Mouse (Mus musculus) lung, adult 2 months (tissue): ENCODE measurements around the gene Zfp457. TPM values are rescaled to one million over a fixed set of nuclear protein-coding genes. Genes with fewer than 3 reads are reported as not detected.
A peak's percentile ranks its signal among the peaks of the same experiment; 100 is the strongest.

Experiments
- DNase-seq: peaks from one replicate; pipeline ENCODE4 v3.0.0; 2022
- H3K4me1 ChIP-seq: fragments of 200-500 bp; 2 replicates; pipeline ENCODE4 v1.6.1; 2011; ENCODE audit warnings: low read length; ENCODE audit not compliant: control insufficient read depth, insufficient read depth
- H3K4me3 ChIP-seq: fragments of 200-500 bp; replicated peaks from 2 replicates; pipeline ENCODE3; 2011; ENCODE audit warnings: low read depth, mild to moderate bottlenecking, control low read depth, low read length; ENCODE audit errors: extremely low read depth
- CTCF ChIP-seq: fragments of 200-500 bp; IDR thresholded peaks from 2 replicates; pipeline ENCODE4 v1.5.1; 2011; ENCODE audit warnings: mild to moderate bottlenecking, low read length, control low read depth; ENCODE audit not compliant: insufficient read depth
- POLR2A ChIP-seq: fragments of 200-500 bp; IDR thresholded peaks from 2 replicates; pipeline ENCODE4 v1.6.1; 2011; ENCODE audit warnings: low read depth, mild to moderate bottlenecking, control low read depth, low read length, borderline replicate concordance; ENCODE audit errors: extremely low read depth
- WGBS: fragments of 180-500 bp; shearing (Covaris S2); methylation state at CpG from one replicate; pipeline ENCODE4 v1.1.7; 2018; 5-methylcytosine and 5-hydroxymethylcytosine counted together
- polyA plus RNA-seq: library from polyadenylated mRNA; depleted of rRNA; stranded (reverse); fragments of >200 nt; gene quantifications from 2 replicates; pipeline ENCODE4 v1.2.3, GENCODE M21; 2012; rRNA removed

Gene Zfp457
- polyA plus RNA-seq, 1 experiment = 0.95 TPM

DNA sequence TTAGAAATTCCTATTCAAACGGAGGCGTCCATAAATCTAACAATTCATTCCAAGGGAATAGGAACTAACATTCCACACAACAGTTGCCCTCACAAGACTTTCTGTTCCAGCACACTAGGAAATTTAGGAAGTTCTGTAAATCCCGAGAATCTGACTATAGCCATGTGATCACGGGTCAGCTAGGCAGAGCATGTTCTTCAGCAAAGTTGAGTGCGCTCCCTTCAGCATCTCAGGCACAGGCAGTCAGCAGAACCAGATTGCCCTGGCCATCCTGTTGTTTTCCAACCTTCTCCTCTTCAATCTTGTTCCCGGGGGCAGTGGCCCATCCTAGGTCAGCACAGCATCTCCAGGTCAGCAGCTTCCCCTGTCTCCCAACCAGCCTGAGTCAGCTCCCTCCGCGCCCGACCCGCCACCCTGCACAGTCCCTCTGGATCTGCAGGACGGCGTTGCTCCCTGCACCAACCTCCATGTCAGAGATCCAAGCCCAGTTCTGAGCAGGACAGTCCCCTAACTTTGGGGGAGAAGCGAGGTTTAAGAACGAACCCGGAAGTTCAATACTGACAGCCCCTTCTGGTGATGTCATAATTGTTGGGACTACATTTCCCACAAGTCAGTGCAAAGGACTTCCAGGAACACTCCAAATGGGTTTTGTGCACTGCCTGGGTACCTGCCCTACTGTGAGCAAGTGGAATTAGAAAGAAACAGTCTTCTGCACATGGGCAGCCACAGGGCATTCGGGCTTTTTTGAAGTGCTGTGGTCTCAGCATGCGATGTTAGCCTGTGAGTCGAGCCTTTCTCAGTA lies 37.5 kb downstream of the Zfp457 start:
- peak; percentile 69 for DNase-seq
- 6% methylated on average over 18 of the region's 18 CpGs for WGBS

More for the DNA sequence above, 37.5 kb downstream of the Zfp457 start:
- TF ChIP-seq CTCF (no peak), POLR2A (peak; percentile 27; the same call in 1 of the 2 replicates)
- Histone ChIP-seq H3K4me1 (no peaks in the 10 kb centered on the region), H3K4me3 (peak overlapping the region; percentile 99)

Other genes with a start within 250 kb of the Zfp457 start
- gene Zfp712, start 245.3 kb downstream of the Zfp457 start, polyA plus RNA-seq = 0.22 and 0.49 TPM in 2 replicates
- 0.10 and 0.14 TPM in 2 replicates for gene Zfp708, start 208.5 kb downstream of the Zfp457 start, polyA plus RNA-seq
- 1.5 and 3.1 TPM in 2 replicates for gene Gm28557, start 197.9 kb downstream of the Zfp457 start, polyA plus RNA-seq
- gene Rslcan18, start 190.2 kb downstream of the Zfp457 start, polyA plus RNA-seq = 0.05 and 0.12 TPM in 2 replicates
- 0.11 and 0.21 TPM in 2 replicates for gene Zfp759, start 184.8 kb downstream of the Zfp457 start, polyA plus RNA-seq
- 0.37 and 2.2 TPM in 2 replicates for gene Rsl1, start 133.3 kb downstream of the Zfp457 start, polyA plus RNA-seq
- gene Zfp455, start 112.0 kb downstream of the Zfp457 start, polyA plus RNA-seq = 0.28 and 0.45 TPM in 2 replicates
- 0.38 and 0.83 TPM in 2 replicates for gene Zfp458, start 28.0 kb downstream of the Zfp457 start, polyA plus RNA-seq
- gene Zfp595, start 26.1 kb upstream of the Zfp457 start, polyA plus RNA-seq = 0.65 and 1.1 TPM in 2 replicates
- not detected in 2 replicates for gene Gm28044, start 54.1 kb upstream of the Zfp457 start, polyA plus RNA-seq
- gene Zfp953, start 54.1 kb upstream of the Zfp457 start, polyA plus RNA-seq = 0.20 and 0.38 TPM in 2 replicates
- 0.17 TPM in 1 of 2 replicates, not detected in the other for gene Gm28041, start 69.2 kb upstream of the Zfp457 start, polyA plus RNA-seq
- 0.17 and 0.27 TPM in 2 replicates for gene Zfp456, start 69.3 kb upstream of the Zfp457 start, polyA plus RNA-seq
- gene Zfp429, start 93.3 kb upstream of the Zfp457 start, polyA plus RNA-seq = 1.1 and 1.9 TPM in 2 replicates
- gene Zfp459, start 114.9 kb upstream of the Zfp457 start, polyA plus RNA-seq = 0.20 and 0.43 TPM in 2 replicates
- gene Zfp874a, start 145.1 kb upstream of the Zfp457 start, polyA plus RNA-seq = 0.66 and 2.5 TPM in 2 replicates
- gene Zfp874b, start 177.8 kb upstream of the Zfp457 start, polyA plus RNA-seq = 1.0 and 3.1 TPM in 2 replicates
- 0.79 and 0.91 TPM in 2 replicates for gene Zfp58, start 194.1 kb upstream of the Zfp457 start, polyA plus RNA-seq
- gene Gm26965, start 219.7 kb upstream of the Zfp457 start, polyA plus RNA-seq = not detected in 2 replicates
- 17.9 and 21.2 TPM in 2 replicates for gene Zfp87, start 219.7 kb upstream of the Zfp457 start, polyA plus RNA-seq
- 3.0 and 4.5 TPM in 2 replicates for gene Zfp748, start 247.3 kb upstream of the Zfp457 start, polyA plus RNA-seq